Mouse (Mus musculus): ENCODE results near the gene Cbll1. TPM values are rescaled to one million over a fixed set of nuclear protein-coding genes. Genes with fewer than 3 reads are reported as not detected.

Gene Cbll1
- polyA plus RNA-seq, 1 experiment from 2014 or later = 22.2 TPM

- Histone ChIP-seq H3K4me3 (ENCODE audit: low read depth, low read length) (no peak overlapping the region), H3K9ac (replicated peaks; ENCODE audit: low read depth, low read length) (no peak overlapping the region), H3K4me2 (ENCODE audit: low read depth, low read length) (no peak overlapping the region), H3K4me1 (ENCODE audit: control insufficient read depth, insufficient read depth, low read length) (no peaks in the 10 kb centered on the region), H3K27me3 (ENCODE audit: control insufficient read depth, insufficient read depth, low read length) (no peaks in the 10 kb centered on the region), H3K9me3 (ENCODE audit: control insufficient read depth, low read length) (no peaks in the 10 kb centered on the region), H3K36me3 (ENCODE audit: control insufficient read depth, insufficient read depth, low read length) (no peaks in the 10 kb centered on the region), H3K27ac (ENCODE audit: low read depth, low read length) (no peak overlapping the region)
- no peak for ATAC-seq (ENCODE audit: low read depth)
- WGBS = 70% methylated on average over 4 of the region's 4 CpGs
Observed at GRCm38 (mm10) chr12:31458474-31458873, 40.9 kb downstream of the Cbll1 start.

- no peak overlapping the region for H3K4me3 ChIP-seq (ENCODE audit: low read depth, low read length)
- 91% methylated on average over 9 of the region's 9 CpGs for WGBS
Observed at GRCm38 (mm10) chr12:31456271-31456670, 43.1 kb downstream of the Cbll1 start.

GRCm38 (mm10) chr12:31449341-31449740 lies 50.1 kb downstream of the Cbll1 start:
- no peak overlapping the region for H3K4me2 ChIP-seq (ENCODE audit: low read depth, low read length)
- H3K27me3 ChIP-seq (ENCODE audit: control insufficient read depth, insufficient read depth, low read length) = no peaks in the 10 kb centered on the region
- H3K9ac ChIP-seq (replicated peaks; ENCODE audit: low read depth, low read length) = no peak overlapping the region
- 93% methylated on average over 3 of the region's 3 CpGs for WGBS
- no peak for ATAC-seq (ENCODE audit: low read depth)
- H3K36me3 ChIP-seq (ENCODE audit: control insufficient read depth, insufficient read depth, low read length) = no peaks in the 10 kb centered on the region
- no peak overlapping the region for H3K27ac ChIP-seq (ENCODE audit: low read depth, low read length)
- no peaks in the 10 kb centered on the region for H3K9me3 ChIP-seq (ENCODE audit: control insufficient read depth, low read length)
- no peaks in the 10 kb centered on the region for H3K4me1 ChIP-seq (ENCODE audit: control insufficient read depth, insufficient read depth, low read length)
- no peak overlapping the region for H3K4me3 ChIP-seq (ENCODE audit: low read depth, low read length)

More at GRCm38 (mm10) chr12:31456271-31456670, 43.1 kb downstream of the Cbll1 start:
- Histone ChIP-seq H3K9ac (replicated peaks; ENCODE audit: low read depth, low read length) (no peak overlapping the region), H3K27ac (ENCODE audit: low read depth, low read length) (no peak overlapping the region), H3K4me1 (ENCODE audit: control insufficient read depth, insufficient read depth, low read length) (no peaks in the 10 kb centered on the region), H3K27me3 (ENCODE audit: control insufficient read depth, insufficient read depth, low read length) (no peaks in the 10 kb centered on the region), H3K9me3 (ENCODE audit: control insufficient read depth, low read length) (no peaks in the 10 kb centered on the region), H3K4me2 (ENCODE audit: low read depth, low read length) (no peak overlapping the region), H3K36me3 (ENCODE audit: control insufficient read depth, insufficient read depth, low read length) (no peaks in the 10 kb centered on the region)
- ATAC-seq (ENCODE audit: low read depth) = no peak

- no peaks in the 10 kb centered on the region for H3K9me3 ChIP-seq (ENCODE audit: control insufficient read depth, low read length)
- no peaks in the 10 kb centered on the region for H3K36me3 ChIP-seq (ENCODE audit: control insufficient read depth, insufficient read depth, low read length)
- H3K4me2 ChIP-seq (ENCODE audit: low read depth, low read length) = no peak overlapping the region
- H3K27me3 ChIP-seq (ENCODE audit: control insufficient read depth, insufficient read depth, low read length) = no peaks in the 10 kb centered on the region
- no peak overlapping the region for H3K27ac ChIP-seq (ENCODE audit: low read depth, low read length)
- H3K9ac ChIP-seq (replicated peaks; ENCODE audit: low read depth, low read length) = no peak overlapping the region
- no peaks in the 10 kb centered on the region for H3K4me1 ChIP-seq (ENCODE audit: control insufficient read depth, insufficient read depth, low read length)
- WGBS = 64% methylated on average over 6 of the region's 6 CpGs
- ATAC-seq (ENCODE audit: low read depth) = no peak
- H3K4me3 ChIP-seq (ENCODE audit: low read depth, low read length) = no peak overlapping the region
Observed at GRCm38 (mm10) chr12:31444827-31445226, 54.6 kb downstream of the Cbll1 start.

GRCm38 (mm10) chr12:31444131-31444546 lies 55.3 kb downstream of the Cbll1 start:
- Histone ChIP-seq H3K27ac (ENCODE audit: low read depth, low read length) (no peak overlapping the region), H3K36me3 (ENCODE audit: control insufficient read depth, insufficient read depth, low read length) (no peaks in the 10 kb centered on the region), H3K27me3 (ENCODE audit: control insufficient read depth, insufficient read depth, low read length) (no peaks in the 10 kb centered on the region), H3K4me2 (ENCODE audit: low read depth, low read length) (peak overlapping the region; percentile 49), H3K4me1 (ENCODE audit: control insufficient read depth, insufficient read depth, low read length) (no peaks in the 10 kb centered on the region), H3K9ac (replicated peaks; ENCODE audit: low read depth, low read length) (no peak overlapping the region), H3K9me3 (ENCODE audit: control insufficient read depth, low read length) (no peaks in the 10 kb centered on the region), H3K4me3 (ENCODE audit: low read depth, low read length) (peak overlapping the region; percentile 22)
- WGBS = 1% methylated on average over 11 of the region's 11 CpGs
- peak; percentile 86 for ATAC-seq (ENCODE audit: low read depth)

- Histone ChIP-seq H3K4me1 (ENCODE audit: control insufficient read depth, insufficient read depth, low read length) (no peaks in the 10 kb centered on the region), H3K9me3 (ENCODE audit: control insufficient read depth, low read length) (no peaks in the 10 kb centered on the region), H3K9ac (replicated peaks; ENCODE audit: low read depth, low read length) (no peak overlapping the region), H3K27ac (ENCODE audit: low read depth, low read length) (no peak overlapping the region), H3K27me3 (ENCODE audit: control insufficient read depth, insufficient read depth, low read length) (no peaks in the 10 kb centered on the region), H3K4me2 (ENCODE audit: low read depth, low read length) (no peak overlapping the region), H3K4me3 (ENCODE audit: low read depth, low read length) (no peak overlapping the region), H3K36me3 (ENCODE audit: control insufficient read depth, insufficient read depth, low read length) (no peaks in the 10 kb centered on the region)
- ATAC-seq (ENCODE audit: low read depth) = no peak
- 84% methylated on average over 2 of the region's 2 CpGs for WGBS
Observed at GRCm38 (mm10) chr12:31439612-31440011, 59.8 kb downstream of the Cbll1 start.

GRCm38 (mm10) chr12:31437791-31438190 lies 61.6 kb downstream of the Cbll1 start:
- Histone ChIP-seq H3K36me3 (ENCODE audit: control insufficient read depth, insufficient read depth, low read length) (no peaks in the 10 kb centered on the region), H3K4me1 (ENCODE audit: control insufficient read depth, insufficient read depth, low read length) (no peaks in the 10 kb centered on the region), H3K9me3 (ENCODE audit: control insufficient read depth, low read length) (no peaks in the 10 kb centered on the region), H3K27me3 (ENCODE audit: control insufficient read depth, insufficient read depth, low read length) (no peaks in the 10 kb centered on the region), H3K4me2 (ENCODE audit: low read depth, low read length) (no peak overlapping the region), H3K27ac (ENCODE audit: low read depth, low read length) (no peak overlapping the region), H3K4me3 (ENCODE audit: low read depth, low read length) (no peak overlapping the region), H3K9ac (replicated peaks; ENCODE audit: low read depth, low read length) (no peak overlapping the region)
- WGBS = 78% methylated on average over 6 of the region's 6 CpGs
- ATAC-seq (ENCODE audit: low read depth) = no peak

Other genes with a start within 250 kb of the Cbll1 start
- 4.9 and 26.7 TPM in 2 replicates for gene Lamb1, start 234.4 kb downstream of the Cbll1 start, polyA plus RNA-seq (2014; fragmentation: Nextera tagmentation; extraction: Ambion mirVana)
- gene Dld, start 148.2 kb downstream of the Cbll1 start, polyA plus RNA-seq (2014; fragmentation: Nextera tagmentation; extraction: Ambion mirVana) = 132 and 141 TPM in 2 replicates
- gene Slc26a3, start 108.7 kb downstream of the Cbll1 start, polyA plus RNA-seq (2014; fragmentation: Nextera tagmentation; extraction: Ambion mirVana) = 0.19 and 0.72 TPM in 2 replicates
- 0.11 TPM in 1 of 2 replicates, not detected in the other for gene Slc26a4, start 60.4 kb upstream of the Cbll1 start, polyA plus RNA-seq (2014; fragmentation: Nextera tagmentation; extraction: Ambion mirVana)
- 33.1 and 33.7 TPM in 2 replicates for gene Bcap29, start 135.0 kb upstream of the Cbll1 start, polyA plus RNA-seq (2014; fragmentation: Nextera tagmentation; extraction: Ambion mirVana)
- gene Dus4l, start 155.2 kb upstream of the Cbll1 start, polyA plus RNA-seq (2014; fragmentation: Nextera tagmentation; extraction: Ambion mirVana) = 7.3 and 9.0 TPM in 2 replicates
- gene Cog5, start 155.3 kb upstream of the Cbll1 start, polyA plus RNA-seq (2014; fragmentation: Nextera tagmentation; extraction: Ambion mirVana) = 40.1 and 43.5 TPM in 2 replicates
- gene Gpr22, start 214.3 kb upstream of the Cbll1 start, polyA plus RNA-seq (2014; fragmentation: Nextera tagmentation; extraction: Ambion mirVana) = 29.3 and 32.5 TPM in 2 replicates

Data from neural tube, embryonic 14.5 days (tissue).